Mouse (Mus musculus) colon, adult 2 months (tissue): ENCODE data around the gene Cenpm. TPM values are rescaled to one million over a fixed set of nuclear protein-coding genes. Genes with fewer than 3 reads are reported as not detected.

ENCODE experiments used
- polyA plus RNA-seq: library from polyadenylated mRNA; depleted of rRNA; stranded (reverse); fragments of >200 nt; gene quantifications from 2 replicates; pipeline ENCODE4 v1.2.3, GENCODE M21; 2012; rRNA removed

Cenpm gene
- 18.0 and 25.1 TPM in 2 replicates for polyA plus RNA-seq

DNA sequence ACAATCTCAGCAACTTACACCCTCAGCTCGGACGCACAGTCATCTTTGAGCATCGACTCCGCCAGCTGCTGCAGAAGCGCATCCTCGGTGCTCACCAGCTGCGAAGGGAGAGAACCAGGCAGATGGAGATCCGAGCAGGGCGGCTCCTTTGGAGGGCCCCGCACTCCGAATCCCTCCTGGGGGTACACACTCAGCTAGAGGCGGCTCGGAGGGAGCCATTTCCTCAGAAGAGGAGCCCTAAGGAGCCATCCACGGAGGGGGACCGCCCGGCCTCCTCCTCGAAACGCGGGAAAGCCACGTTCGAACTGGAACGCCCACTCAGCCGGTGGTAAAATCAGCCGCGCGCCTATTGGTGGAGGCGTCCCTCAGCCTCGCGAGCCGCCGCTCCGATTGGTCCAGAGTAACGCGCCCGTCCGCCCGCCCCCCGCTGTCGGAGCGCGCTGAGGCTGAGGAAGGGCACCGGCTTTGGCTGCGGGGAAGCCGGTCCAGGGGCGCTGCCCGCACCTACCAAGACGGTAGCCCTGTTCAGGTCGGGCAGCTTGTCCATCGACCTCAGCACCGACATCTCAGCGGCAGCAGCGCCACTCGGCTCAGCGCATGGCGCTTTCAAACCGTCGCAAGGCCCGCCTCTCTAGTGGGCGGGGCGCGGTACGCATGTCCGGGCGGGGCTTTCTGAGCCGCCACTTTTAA, at the start of gene Cenpm:
TSS of gene Cenpm (minus strand) at position 634 of the 690 bp plus-strand sequence.

GRCm38 (mm10) chr15:82274593-82274926, 30.0 kb upstream of the Cenpm start, which contains the start of gene Sept3:
Gene Sept3, plus strand, starts transcription at chr15:82274893.

DNA sequence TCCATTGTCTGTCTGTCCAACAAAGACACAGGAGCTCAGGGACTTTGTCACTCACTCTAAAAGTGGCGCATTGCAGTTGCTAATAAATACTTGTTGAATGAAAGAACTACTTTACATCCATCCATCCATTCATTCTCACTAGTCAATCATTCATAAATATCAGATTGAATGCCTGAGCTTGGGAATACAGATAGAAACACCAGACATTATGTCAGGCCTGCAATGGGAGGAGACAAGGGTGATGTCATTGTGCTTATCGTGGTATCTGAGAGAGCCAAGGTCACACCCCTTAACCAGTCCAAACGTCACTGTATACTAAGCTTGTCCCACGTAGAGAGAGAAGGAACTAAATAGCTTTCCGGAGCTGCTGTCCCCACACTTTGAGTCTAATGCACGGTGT, 7.5 kb upstream of the Cenpm start, which contains the start of gene 1500009C09Rik:
TSS of gene 1500009C09Rik (plus strand) at position 301 of the 400 bp plus-strand sequence.

GRCm38 (mm10) chr15:82223657-82224601, 20.6 kb downstream of the Cenpm start, which contains the start of gene Tnfrsf13c:
Gene Tnfrsf13c, minus strand, starts transcription at chr15:82224369.

GRCm38 (mm10) chr15:82212752-82213063, 31.8 kb downstream of the Cenpm start, which contains the start of gene Shisa8:
Gene Shisa8, minus strand, starts transcription at chr15:82212815.

Other genes with a start within 250 kb of the Cenpm start
- gene Desi1, start 210.9 kb downstream of the Cenpm start, polyA plus RNA-seq = 21.9 and 26.4 TPM in 2 replicates
- gene Snu13, start 197.2 kb downstream of the Cenpm start, polyA plus RNA-seq = 28.5 and 37.8 TPM in 2 replicates
- not detected in 2 replicates for gene 4930407I10Rik, start 185.6 kb downstream of the Cenpm start, polyA plus RNA-seq
- gene Mei1, start 174.8 kb downstream of the Cenpm start, polyA plus RNA-seq = not detected in 2 replicates
- gene Ccdc134, start 116.8 kb downstream of the Cenpm start, polyA plus RNA-seq = 9.7 and 10.2 TPM in 2 replicates
- 273 and 329 TPM in 2 replicates for gene Srebf2, start 97.6 kb downstream of the Cenpm start, polyA plus RNA-seq
- 0.20 and 0.28 TPM in 2 replicates for gene Shisa8, start 31.9 kb downstream of the Cenpm start, polyA plus RNA-seq
- 2.9 and 7.8 TPM in 2 replicates for gene Tnfrsf13c, start 20.4 kb downstream of the Cenpm start, polyA plus RNA-seq
- gene 1500009C09Rik, start 7.6 kb upstream of the Cenpm start, polyA plus RNA-seq = 0.09 TPM in 2 replicates
- gene Sept3, start 30.1 kb upstream of the Cenpm start, polyA plus RNA-seq = 0.57 and 0.87 TPM in 2 replicates
- 0.13 and 0.66 TPM in 2 replicates for gene Wbp2nl, start 54.2 kb upstream of the Cenpm start, polyA plus RNA-seq
- gene Naga, start 94.2 kb upstream of the Cenpm start, polyA plus RNA-seq = 385 and 410 TPM in 2 replicates
- 0.95 and 1.2 TPM in 2 replicates for gene Pheta2, start 94.2 kb upstream of the Cenpm start, polyA plus RNA-seq
- 259 and 323 TPM in 2 replicates for gene Smdt1, start 94.2 kb upstream of the Cenpm start, polyA plus RNA-seq
- 457 and 560 TPM in 2 replicates for gene Ndufa6, start 109.6 kb upstream of the Cenpm start, polyA plus RNA-seq
- gene Cyp2d22, start 135.5 kb upstream of the Cenpm start, polyA plus RNA-seq = 55.6 and 68.7 TPM in 2 replicates
- gene Cyp2d11, start 149.3 kb upstream of the Cenpm start, polyA plus RNA-seq = 0.09 and 0.22 TPM in 2 replicates
- gene Cyp2d10, start 162.4 kb upstream of the Cenpm start, polyA plus RNA-seq = 103 and 104 TPM in 2 replicates
- gene Cyp2d9, start 188.7 kb upstream of the Cenpm start, polyA plus RNA-seq = 48.4 and 53.8 TPM in 2 replicates